Mouse (Mus musculus) testis, adult 2 months (tissue): ENCODE measurements around the gene 2210017I01Rik.

ENCODE experiments used
- CTCF ChIP-seq: fragments of 200-500 bp; IDR thresholded peaks from 2 replicates; pipeline ENCODE4 v1.5.1; 2012; ENCODE audit warnings: low read depth, mild to moderate bottlenecking, inconsistent platforms, low read length, moderate library complexity; ENCODE audit not compliant: control insufficient read depth, insufficient read depth, insufficient replicate concordance
- POLR2A ChIP-seq: fragments of 200-500 bp; IDR thresholded peaks from 2 replicates; pipeline ENCODE4 v1.6.1; 2012; ENCODE audit warnings: low read depth, mild to moderate bottlenecking, inconsistent platforms, low read length, moderate library complexity; ENCODE audit not compliant: control insufficient read depth

GRCm38 (mm10) chr3:92648207-92648606 is 40.9 kb upstream of the 2210017I01Rik start, which contains the start of gene Lce1a1:
- TF ChIP-seq POLR2A (no peak), CTCF (no peak)
